Mouse (Mus musculus): Measurements from ENCODE around the gene Bdnf. TPM values are rescaled to one million over a fixed set of nuclear protein-coding genes. Genes with fewer than 3 reads are reported as not detected.

Gene Bdnf
- not detected for total RNA-seq (2023)

DNA sequence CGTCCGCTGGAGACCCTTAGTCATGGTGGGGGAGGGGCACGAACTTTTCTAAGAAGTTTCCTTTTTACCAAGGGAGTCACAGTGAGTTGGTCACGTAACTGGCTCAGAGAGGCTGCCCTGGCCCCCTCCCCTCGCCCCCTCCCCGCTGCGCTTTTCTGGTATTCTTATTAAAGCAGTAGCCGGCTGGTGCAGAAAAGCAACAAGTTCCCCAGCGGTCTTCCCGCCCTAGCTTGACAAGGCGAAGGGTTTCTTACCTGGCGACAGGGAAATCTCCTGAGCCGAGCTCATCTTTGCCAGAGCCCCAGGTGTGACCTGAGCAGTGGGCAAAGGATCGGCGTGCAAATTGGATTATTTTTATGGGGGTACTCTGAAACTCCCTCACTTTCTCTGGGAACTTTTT, at the start of gene Bdnf:
Bdnf (plus strand) TSS at position 169 of the 400 bp plus-strand sequence.

Other genes starting within 250 kb of the Bdnf start
- 10 to 100 TPM; 54.9 to 63.0 TPM for gene Lin7c, start 216.2 kb downstream of the Bdnf start, total RNA-seq (2023)
- 1 to 10 TPM; 1.7 to 2.2 TPM for gene Lgr4, start 242.9 kb downstream of the Bdnf start, total RNA-seq (2023)

All from neutrophil, adult 59 days (primary cell).